Mouse (Mus musculus) hindbrain, embryonic 10.5 days (tissue): ENCODE data around the gene Ror2. TPM values are rescaled to one million over a fixed set of nuclear protein-coding genes. Genes with fewer than 3 reads are reported as not detected.

Source experiments
- polyA plus RNA-seq: library from polyadenylated mRNA; unstranded; fragments of >200 nt; fragmentation: Nextera tagmentation; extraction: Ambion mirVana; gene quantifications from 2 replicates; pipeline ENCODE4 v1.2.1, GENCODE M21; 2016

Ror2 gene
- polyA plus RNA-seq, 1 experiment from 2014 or later, result 13.5 TPM

Other genes with a start within 250 kb of the Ror2 start
- 33.6 and 34.9 TPM in 2 replicates for gene Sptlc1, start 91.3 kb upstream of the Ror2 start, polyA plus RNA-seq
- 45.5 and 57.9 TPM in 2 replicates for gene Msx2, start 186.9 kb upstream of the Ror2 start, polyA plus RNA-seq